Mouse (Mus musculus): ENCODE results near the gene Me1.

Me1 gene

DNA sequence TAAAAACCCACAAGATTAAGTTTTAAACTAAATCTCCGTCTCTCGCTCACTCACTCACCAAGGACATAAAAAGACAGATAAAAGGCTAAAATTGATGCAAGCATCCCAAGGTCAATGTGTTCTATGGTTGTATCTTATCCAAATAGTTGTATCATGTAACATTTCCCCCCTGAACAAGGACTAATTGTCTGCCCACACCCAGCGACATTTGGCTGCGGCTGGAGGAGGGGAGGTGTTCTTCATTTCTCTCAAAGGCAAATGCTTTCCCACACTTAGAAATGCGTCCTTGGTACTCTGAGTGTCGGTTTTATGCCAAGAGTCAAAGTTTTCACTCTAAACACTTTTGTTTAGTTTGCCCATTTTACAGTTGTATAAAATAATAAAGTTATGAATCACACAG lies 13.2 kb upstream of the Me1 start:
- DNase-seq (ENCODE audit: low spot score) = no peak

DNA sequence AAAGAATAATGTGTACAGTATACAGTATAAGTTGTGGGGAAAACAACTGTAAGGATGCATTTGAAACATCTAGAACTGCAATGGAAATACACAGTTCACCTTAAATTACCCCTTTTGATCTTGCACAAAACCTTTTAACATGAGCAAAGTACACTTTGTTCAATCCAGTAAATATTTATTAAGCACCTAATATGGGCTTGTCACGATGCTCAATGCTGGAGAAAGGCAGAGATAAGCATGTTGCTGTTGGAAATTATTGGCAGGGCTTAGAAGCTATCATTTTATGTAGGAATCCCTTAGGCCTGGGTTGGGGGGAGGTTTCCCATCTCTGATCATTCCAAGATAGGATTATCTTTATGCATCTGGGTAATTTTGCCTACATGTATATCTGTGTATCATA lies 11.7 kb upstream of the Me1 start:
- no peak for DNase-seq (ENCODE audit: low spot score)

DNA sequence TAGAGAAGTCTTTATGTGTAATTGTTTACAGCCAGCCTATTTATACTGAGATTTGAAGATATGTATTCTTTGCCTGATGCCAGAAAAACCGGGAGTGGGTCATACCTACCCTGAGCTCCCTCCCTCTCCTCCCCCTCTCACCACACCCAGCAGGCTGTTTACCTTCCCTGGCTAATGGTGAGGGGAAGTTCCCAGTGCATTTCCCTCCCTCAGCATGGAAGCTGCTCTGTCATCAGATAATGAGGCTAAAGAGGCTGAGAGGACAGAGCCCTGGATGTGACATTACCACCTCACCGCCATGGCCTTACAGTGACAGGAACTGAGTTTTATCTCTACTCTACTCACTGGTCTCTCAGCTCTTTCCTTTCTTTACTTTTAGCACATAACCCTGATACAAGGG lies 6.1 kb upstream of the Me1 start:
- DNase-seq (ENCODE audit: low spot score) = no peak

DNA sequence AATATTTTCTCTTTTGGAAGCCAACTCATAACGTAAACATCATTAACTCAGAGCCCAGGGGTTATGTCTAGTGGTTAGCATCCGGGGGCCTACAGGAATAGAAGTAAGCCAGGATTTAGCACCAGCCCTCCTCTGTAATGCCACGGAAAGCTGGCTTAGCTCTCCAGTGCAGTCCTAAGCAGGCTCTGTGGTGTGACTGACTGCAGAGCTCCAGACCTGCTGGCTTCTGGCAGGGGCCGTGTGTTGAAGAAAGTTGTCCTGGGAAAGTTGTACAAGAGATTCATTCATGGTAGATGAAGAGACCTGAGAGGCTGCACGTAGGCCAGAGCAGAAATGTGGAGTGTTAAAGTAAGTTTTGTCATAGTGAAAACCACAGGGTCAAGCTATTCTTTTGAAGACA lies 5.5 kb upstream of the Me1 start:
- no peak for DNase-seq (ENCODE audit: low spot score)

DNA sequence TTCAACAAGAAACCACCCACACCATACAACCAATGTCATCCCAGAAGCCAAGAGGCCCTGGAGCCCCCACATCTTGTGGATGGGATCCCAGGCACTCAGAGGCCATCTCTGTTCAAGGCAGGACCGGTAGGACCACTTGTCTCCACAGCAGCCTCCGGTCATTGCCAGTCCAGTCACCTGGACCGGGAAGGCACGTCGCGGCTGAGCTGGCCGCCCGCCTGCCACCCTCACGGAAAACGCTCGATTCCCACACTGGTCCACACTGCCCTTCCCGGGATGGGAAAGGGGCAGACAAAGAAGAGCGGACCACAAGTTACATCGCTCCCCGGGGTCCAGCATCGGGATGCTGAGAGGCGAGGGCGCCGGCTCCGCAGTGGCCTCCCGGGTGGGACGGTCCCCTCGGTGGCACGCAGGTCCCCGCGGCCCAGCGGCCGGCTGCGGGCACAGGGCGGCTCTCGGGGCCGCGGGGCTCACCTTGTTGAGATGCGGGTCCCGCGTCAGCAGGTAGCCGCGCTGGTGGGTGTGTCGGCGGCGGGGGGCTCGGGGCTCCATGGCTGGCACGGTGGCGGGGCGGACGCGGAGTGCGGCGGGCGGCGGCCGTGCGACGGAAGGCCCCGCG lies 445 bp downstream of the Me1 start:
- peak; percentile 3 for DNase-seq (ENCODE audit: low spot score)

DNA sequence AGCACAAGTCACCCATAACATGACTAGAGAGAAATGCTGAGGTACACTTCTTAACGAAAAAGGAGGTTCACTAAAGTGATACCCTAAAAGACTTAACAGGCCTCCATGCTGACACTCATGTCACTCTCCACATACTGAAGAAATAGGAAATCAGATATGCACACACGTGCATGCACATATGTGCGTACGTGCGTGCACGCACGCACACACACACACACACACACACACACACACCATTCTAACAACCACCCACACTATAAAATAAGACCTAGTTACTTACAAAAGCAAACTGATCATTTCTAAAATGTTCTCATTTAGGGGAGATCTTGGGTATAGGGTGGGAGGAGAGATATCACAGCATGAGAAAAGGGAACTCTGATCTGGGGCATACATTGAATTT lies 1.1 kb downstream of the Me1 start:
- DNase-seq (ENCODE audit: low spot score) = no peak

DNA sequence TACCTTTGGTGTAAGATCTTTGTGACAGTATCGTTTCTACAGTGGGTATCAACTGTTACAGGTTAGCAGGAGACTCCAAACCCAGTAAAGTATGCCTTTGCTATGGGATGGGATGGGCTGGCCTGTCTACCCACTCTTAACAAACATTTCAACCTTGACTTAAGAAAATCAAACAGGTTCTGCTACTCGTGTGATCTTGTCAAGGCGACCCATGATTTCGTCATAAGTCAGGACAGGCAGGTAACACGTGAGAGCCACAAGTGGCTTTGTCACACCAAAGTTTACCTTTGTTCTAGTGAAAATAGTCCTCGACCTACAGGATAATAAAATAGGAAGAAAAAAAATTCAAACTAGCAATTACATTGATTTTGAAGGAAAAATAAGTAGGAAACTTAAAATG lies 1.8 kb downstream of the Me1 start:
- DNase-seq (ENCODE audit: low spot score) = no peak

DNA sequence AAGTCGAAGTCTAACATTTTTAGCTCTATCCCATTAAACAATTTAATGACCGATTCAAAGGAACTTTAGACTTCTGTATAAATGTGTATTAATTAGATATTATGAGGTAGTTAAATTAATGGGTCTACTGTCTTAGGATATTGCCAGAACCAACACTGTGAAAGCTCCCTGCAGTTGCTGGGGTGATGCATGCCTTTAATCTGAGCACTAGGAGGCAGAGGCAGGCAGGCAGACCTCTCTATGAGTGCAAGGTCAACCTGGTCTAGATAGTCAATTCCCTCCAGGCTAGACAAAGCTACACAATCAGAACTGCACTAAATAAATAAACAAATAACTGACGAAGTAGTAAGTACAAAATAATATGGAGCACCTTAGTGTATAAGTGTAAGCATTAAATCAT lies 3.1 kb downstream of the Me1 start:
- DNase-seq (ENCODE audit: low spot score) = no peak

DNA sequence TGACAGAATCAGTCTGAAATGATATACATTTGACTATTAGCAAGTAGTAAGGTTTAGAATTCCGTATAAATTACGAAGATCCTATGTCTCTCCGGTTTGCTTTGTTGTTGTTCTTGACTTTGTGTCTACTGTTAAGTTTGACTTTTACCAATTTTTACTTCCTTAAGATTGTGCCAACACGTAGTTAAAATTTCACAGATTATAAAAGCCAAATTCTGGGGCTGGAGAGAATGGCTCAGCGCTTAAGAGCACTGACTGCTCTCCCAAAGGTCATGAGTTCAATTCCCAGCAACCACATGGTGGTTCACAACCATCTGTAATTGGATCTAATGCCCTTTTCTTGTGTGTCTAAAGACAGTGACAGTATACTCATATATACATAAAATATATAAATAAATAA lies 3.5 kb downstream of the Me1 start:
- DNase-seq (ENCODE audit: low spot score) = no peak

DNA sequence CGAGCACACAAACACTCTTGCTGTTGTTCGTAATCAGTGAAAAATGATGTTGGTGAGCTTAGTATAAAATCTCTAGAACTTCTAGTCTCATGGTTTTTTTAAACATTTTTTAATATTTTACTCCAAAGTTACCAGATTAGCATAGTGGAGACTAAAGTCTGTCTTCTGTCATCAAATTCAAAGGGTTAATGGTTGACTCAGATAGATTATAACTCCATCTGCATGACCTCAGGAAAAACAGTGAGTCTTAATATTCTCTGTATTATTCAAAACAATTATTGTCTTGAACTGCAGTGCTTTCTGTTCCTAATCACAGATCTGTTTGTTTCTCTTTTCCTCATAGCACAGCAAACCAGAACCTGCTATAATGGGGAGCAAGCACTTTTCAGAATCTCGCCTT lies 4.7 kb downstream of the Me1 start:
- DNase-seq (ENCODE audit: low spot score) = no peak

DNA sequence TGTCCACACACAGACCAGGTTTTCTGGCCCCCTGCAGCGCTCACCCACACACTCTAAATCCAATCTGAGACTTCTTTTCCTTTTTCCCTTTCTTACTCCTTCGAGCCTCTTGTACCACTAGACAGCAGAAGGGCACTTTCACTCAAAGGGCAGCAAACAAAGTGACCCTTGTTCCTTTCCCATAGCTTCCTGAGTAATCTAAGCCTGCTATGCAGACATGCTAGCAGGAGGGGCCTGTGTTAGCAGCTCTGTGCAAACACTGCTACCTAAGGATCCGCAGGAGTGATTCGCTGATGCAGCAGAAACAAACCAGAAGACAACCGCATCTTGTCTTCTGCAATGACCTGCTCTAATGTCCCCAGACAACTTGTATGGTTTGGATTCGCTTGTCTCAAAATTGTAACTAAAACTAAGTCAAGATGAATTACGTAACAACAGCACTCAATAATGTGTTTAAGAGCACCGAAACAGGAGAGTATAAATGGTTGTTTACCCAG lies 12.0 kb downstream of the Me1 start:
- DNase-seq (ENCODE audit: low spot score) = no peak

DNA sequence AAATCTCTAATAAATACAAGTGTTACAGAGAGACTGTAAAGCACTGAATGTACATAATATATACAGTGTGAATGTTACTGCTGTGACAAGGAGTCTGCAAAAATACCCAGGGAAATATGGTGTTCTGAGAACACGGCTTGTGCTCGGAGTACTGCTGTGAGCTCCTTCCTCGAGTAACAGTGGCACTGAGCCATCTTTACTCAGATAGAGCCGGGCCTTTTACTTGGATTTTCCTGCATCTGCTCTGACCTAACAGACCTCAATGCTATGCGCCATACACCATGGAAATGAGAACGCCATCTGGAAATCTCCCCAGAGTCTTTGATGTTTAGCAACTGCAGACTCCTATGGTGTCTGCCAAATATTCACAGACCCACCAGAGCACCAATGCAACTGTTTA lies 12.9 kb downstream of the Me1 start:
- no peak for DNase-seq (ENCODE audit: low spot score)

DNA sequence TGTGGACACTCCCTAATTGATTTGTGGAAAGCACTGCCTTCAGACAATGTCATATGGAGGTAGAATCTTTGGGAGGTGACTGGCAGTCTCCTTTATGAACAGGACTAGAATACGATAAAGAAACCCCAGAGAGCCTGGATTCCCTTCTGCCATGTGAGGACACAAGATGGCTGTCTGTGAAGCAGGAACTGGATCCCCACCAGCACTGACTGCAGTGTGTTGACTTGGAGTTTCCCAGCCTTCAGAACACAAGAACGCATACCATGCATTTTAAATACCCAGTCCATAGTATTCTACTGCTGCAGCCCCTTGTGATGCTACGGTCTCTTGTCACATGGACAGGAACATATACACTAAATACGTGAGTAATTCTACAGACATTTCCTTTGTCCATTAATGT lies 13.5 kb downstream of the Me1 start:
- no peak for DNase-seq (ENCODE audit: low spot score)

DNA sequence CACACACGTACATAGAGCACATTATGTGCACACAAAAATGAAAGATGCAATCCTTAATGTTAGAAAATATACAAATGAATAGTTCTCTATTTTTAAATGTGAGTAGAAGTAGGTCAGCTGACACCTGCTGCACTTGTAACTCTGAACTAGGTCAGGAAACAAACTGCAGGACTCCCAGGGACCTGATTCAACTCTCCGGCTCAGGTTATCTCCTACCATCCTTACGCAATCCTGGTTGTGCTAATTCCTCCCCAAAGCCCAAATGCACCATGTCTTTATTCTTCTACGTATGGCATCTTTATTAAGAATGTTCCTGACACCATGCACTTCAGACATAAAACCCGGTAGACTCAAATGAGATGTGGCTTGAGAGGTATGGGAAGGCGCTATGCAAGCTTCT lies 15.3 kb downstream of the Me1 start:
- DNase-seq (ENCODE audit: low spot score) = no peak

DNA sequence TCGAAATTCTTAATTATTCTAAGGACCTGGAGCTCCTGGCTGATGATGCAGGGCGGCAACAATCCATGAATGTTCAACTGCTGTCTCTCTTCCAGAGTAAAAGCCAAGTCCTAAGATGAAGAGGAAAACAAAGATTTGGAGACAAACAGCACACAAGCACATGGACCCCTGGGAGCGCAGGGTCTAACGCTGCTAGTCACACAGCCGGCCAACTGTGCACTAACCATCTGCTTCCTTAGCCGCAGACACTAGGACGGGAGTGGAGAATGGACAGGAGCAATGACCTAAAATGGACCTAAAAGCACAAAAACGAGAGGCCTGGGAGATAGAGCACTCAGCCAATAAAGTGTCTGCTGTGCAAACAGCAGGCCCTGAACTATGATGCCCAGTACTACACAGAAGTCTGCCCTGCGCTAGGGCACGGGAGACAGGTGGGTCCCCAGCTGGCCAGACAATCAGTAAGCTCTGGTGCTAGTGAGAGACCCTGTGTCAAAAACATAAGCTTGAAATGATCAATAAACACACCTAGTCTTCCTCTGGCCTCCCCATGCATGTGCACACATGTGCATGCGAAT lies 15.8 kb downstream of the Me1 start:
- DNase-seq (ENCODE audit: low spot score) = no peak

DNA sequence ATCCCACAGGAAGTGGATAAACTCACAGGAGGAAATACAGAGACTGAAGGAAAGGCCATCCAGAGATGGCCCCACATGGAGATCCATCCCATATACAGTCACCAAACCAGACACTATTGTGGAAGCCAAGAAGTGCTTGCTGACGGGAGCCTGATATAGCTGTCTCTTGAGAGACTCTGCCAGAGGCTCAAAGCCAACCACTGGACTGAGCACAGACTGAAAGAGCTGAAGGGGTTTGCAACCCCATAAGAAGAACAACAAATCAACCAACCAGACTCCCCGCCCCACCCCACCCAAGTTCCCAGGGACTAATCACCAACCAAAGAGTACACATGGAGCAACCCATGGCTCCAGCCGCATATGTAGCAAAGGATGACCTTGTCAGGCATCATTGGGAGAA lies 19.5 kb downstream of the Me1 start:
- DNase-seq (ENCODE audit: low spot score) = no peak

DNA sequence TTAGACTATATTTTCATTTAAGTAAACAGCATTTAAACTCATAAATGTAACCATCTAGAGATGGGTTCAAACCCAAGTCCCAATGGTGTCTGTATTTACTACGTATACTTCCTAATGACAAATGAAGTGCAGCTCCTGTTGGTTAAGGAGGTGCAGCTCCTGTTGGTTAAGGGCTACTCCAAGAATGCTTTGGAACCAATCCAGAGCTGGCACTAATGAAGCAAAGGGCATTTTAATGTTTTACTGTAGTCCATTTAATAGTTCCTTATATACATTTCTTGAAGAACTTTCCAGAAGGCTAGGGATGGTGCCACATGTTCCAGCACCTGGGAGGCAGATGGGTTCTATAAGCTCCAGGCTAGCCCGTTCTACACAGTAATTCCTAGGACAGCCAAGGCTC lies 20.3 kb downstream of the Me1 start:
- no peak for DNase-seq (ENCODE audit: low spot score)

DNA sequence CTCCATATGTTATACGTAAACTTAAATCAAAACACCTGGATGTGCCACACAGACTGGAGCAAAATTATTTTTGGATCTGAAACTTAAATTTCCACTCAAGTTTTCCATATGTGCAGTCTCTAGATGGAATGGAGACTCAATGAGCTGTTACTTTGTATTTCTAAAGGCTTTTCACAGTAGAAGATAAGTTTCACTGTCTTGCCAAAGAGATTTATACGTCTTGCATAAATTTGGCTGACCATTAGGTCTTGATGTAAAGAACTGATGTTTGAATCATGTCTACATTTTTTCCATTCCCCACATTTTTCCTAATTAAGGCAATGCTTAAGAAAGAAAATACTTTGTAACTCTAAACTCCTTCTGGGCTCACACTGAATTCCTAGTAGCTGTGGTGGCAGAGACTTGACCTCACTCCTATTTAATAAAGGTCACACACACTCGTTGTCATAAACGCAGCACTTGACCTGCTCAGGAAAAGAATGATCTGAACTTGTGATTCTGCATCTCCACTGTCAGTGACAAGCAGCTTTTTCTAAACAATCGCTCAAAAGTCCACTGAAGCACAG lies 22.8 kb downstream of the Me1 start:
- DNase-seq (ENCODE audit: low spot score) = no peak

DNA sequence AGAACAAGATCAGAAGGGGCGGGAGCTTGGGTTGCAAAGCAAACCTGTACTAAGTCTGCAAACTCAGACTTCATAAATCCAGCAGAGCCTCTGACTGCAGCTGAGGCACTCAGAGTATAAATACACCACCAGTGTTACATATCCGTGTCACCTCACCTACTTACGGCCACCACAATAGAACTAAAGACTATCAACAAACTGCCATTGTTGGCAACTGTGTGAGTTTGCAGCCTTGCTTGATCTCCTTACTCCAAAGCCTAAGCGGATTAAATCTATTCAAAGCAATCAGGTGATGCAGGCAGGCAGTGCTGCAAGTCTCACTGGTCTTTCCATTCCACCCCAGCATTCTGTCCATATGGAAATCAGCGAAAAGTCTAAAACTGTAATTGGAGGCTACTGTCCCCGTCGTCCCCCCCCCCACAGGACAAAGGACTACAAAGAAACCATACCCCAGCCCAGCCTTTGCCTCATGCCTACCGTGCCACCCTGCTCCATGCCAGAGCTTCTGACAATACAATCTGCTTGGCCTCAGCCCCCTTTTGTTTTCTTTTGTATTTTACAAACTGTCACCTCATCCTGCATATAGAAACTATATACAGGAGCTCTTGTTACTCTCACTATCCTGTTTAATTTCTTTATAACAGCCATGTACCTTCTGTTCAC lies 27.0 kb downstream of the Me1 start:
- DNase-seq (ENCODE audit: low spot score) = no peak

DNA sequence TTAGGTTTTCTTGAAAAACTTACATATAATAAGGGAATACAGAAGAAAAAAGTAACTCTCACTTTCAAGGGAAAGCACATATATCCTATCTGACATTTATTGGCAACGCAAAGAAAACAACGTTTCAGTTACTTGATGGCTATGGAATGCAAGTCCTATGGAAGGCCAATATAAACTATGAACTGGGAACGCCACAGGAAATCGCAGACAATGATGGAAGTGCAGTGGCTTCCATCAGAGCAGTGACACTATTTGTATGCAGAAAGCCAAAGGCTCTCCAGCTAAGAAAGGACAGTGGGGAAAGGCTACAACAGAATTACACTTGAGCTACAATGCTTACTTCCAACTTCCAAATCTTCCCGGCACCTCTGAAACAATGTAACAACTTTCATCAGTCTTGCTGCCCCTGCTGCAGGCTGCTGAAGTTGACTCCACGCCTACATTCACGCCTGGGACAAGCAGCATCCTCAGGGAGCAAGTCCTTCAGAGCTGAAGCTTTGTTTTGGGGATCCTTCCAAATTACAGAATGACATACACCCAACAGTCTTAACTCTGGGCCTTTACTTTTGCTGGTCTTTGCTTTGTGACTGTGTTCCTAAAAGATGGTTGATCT lies 28.5 kb downstream of the Me1 start:
- DNase-seq (ENCODE audit: low spot score) = no peak

DNA sequence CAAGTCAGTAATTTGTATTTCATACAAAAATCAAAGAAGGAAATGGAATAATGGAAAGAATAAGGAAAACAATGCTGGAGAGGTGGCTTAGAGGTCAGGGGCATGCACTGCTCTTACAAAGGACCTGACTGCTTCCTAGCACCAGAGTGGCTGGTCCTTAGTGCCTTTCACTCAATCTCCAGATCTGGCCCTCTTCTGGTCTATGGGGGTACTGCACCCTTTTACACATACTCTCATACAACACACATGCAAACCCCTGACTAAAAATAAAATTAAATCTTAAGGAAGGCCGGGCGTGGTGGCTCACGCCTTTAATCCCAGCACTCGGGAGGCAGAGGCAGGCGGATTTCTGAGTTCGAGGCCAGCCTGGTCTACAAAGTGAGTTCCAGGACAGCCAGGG lies 34.1 kb downstream of the Me1 start:
- peak; percentile 19 for DNase-seq (ENCODE audit: low spot score)

DNA sequence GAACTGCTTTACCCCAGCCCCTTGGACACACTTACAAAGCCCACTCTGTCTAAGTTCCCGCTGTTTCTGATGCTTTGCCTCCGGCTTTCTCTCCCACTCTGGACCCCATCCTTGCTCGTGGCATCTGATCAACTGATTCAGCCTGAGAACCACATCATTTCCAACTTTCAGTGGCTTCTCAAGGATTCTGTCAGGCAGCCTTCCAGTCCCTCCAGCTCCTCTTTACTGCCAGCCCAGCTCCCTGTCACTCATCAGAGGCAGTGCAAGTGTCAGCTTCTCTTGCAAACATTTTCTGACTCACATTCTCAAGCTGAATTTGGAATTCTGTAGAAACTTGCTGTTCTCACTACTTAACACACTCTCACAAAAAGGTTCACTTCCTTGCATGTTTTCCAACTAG lies 34.5 kb downstream of the Me1 start:
- no peak for DNase-seq (ENCODE audit: low spot score)

DNA sequence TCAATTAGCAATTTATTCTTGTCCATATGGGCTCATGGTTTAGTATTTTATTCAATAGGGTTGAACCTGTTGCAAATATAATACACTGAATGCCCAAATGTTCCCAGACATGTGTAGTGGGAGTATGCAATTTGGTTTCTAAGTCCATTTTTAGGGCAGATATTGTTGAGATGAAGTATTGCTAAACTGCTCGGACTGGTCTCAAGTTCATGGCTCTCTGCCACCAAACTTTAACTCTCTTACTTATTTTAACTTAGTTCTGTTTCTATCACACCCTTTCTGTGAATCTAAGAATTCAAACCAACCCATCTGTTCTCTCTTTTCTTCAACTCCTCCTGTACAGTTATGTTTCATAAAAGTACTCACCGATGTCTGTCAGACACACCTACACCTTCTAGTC lies 35.4 kb downstream of the Me1 start:
- no peak for DNase-seq (ENCODE audit: low spot score)

Data from c-Kit-positive CD71-positive TER-119-positive erythroid progenitor cells, embryonic 14.5 days (primary cell).